Mouse (Mus musculus): ENCODE data around the gene Kpna3.
"Not testable (repeated sequence)": the region's sequence is repeated elsewhere in the genome, so short reads cannot be mapped to it uniquely, and the experiment has no call there.

Gene Kpna3

DNA sequence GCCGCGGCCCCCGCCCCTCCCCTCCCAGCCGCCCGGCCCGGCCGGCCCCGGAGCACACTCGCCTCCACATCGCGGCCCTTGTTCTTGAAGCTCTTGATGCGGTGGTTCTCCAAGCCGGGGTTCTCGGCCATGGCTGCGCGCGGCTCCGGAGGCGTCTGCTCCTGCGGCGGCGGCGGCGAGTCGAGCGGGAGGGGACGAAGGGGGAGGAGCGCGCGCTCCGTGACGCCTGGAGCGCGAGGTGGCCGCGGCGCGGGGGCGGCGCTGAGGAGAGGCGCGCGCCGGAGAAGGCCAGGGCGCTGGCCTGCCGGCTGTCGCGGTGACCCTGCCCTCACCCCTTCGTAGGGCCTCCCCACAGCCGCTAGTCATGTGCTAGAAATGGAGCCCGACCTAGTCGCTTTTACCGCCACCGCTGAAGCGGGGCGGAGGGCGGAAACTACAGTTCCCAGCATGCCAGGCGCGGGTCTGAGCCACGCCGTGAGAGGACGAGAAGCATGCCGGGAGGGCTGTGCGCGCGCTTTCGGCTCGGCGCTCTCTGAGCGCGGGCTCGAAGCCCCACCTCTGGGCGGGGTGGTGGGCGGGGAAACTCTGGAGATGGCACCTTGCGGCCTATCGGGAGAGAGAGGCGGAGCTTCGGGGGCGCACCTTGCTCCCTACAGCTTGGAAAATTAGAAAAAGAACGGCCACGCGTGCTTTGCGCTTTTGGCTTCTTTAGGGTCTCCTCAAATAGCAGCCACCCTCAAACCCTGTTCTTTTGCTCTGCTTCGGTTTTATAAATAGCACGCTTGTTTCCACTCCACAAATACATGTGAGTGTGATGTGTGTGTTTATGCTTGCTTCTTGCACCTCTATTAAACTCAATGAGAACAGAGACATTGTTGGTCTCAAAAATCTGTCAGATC lies at the start of gene Kpna3:
Gene Kpna3, minus strand, starts transcription at position 214 of the 899 bp plus-strand sequence.
- peak; percentile 94 to 95 for DNase-seq

DNA sequence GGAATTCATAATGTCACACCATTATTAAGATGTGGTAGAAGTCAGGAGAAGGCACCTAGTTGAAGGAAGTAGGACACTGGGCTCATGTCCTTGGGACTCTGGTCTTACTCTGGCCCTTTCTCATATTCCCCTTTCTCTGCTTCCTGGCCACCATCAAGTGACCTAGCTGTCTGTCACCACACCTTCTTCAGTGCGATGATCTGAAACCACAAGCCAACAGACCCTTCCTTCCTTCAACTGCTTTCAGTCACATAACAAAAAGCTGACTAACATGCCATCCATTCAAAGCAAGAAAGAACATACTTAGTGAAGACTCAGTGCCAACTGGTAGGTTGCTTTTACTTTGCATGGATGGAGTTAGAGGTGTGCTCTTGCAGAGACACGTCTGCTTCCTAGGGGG lies 20.7 kb upstream of the Kpna3 start:
- no peak for DNase-seq

DNA sequence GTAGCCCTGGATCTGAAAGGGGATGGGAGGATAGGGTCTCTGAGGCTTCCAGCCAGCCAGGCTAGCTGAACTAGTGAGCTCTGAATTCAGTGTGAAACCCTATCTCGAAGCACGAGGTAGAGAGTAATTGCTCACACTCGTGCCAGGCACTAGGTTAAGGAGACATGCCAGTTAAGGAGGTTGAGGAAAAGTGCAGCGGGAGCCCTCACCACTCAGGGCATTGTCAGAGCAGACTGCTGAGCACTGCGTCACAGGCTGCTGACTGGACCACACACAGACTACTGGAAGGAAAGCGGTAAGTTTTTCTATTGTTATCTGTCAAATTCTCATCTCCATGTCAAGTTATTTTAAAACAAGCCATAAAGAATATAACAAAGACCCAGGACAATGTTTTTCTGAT lies 17.8 kb upstream of the Kpna3 start:
- no peak for DNase-seq

DNA sequence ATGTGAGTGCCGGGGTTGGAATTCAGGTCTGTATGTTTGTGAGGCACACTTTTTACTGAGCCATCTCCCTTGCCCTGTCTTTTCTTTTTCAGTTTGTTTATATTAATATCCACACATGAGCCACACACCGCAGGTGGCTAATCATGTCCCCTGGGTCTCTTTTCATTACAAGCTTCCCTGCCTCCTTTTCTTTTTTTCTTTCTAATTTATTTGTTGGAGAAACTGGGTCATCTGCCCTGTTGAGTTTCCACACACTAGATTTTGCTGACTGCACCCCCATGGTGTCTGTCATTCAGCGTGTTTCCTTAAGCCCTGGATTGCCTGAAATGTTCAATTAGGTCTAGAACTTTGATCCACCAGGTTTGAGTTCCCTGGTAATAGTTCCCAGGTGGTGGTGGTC lies 15.9 kb upstream of the Kpna3 start:
- DNase-seq, result no peak

DNA sequence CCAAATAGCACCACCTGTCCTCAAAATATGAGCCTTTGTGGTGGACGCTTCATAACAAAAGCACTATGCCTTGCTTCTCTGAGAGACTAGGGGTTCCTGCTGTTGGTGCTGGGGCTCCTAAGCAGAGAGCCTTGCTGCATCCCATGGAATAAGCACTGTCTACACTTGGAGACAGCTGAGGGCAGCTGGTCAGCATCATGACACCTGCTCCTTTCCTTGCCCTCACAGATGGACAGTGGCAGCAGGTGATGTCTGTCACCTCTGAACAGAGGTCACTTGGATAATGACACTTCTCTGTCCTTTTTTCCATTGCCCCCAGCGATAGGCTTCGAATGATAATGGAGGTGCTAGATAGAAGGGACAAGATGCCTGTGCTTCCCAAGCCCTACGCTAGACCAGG lies 13.4 kb upstream of the Kpna3 start:
- DNase-seq, result no peak

DNA sequence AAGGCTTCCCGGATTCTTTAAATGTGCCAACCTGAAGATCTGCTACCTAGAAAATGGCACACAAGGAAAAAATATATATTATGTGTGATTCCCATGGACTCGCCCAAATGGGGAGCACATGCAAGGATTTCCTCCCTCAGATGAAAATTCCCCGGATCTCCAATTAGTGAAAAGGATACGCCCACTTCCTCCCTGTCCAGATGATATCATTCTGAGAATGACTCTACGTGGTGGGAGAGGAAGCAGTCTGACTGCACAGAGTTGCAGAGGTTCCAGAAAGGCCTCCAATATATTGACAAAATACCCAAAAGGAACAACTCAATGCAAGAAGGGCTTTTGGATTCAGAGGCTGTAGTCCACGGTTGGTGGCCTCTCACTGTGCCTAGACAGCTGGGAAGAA lies 12.8 kb upstream of the Kpna3 start:
- DNase-seq, result no peak

DNA sequence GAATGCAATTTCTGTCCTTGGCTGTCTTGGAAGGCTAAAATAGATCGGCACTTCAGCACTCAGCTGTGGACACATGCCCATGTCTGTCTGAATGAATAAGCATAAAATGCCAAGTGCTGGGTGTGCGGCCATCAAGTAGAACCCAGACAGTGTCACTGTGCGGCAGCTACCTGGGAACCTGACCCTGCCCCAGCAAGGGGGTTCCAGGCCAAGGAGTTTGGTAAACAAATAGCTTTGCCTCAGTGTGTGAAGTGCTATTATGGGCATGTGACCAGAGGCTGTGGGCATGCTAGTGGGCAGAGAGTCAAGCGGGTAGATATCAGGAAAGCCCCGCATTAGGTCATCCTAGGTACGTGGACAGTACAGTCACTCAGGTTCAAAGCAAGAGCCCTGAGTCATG lies 8.1 kb upstream of the Kpna3 start:
- DNase-seq, result no peak

DNA sequence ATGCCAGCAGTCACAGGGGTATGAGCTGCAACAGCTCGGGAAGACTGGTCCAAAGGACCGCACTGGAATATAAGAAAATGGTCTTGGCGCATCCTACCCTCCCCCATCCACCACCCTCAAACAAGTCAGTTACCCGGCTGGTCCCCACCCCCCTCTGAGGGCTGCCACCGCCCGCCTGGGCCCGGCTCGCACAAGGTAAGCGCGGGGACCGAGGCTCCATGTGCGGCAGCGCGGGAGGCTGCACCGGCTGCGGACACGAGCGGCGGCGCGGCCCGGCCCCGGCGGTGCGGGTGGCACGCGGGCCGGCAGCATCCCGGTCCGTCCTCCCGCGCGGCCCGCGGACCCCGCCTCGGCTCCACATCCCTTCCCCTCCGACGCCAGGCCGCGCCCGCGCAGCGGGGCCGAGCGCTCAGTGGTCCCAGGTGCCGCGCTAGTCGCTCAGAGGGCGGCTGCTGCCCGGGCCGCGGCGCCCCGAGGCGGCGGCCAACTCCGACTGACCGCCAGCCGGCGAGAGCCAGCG lies 473 bp downstream of the Kpna3 start:
- DNase-seq, result peak in 1 of 2 experiments; percentile 54

DNA sequence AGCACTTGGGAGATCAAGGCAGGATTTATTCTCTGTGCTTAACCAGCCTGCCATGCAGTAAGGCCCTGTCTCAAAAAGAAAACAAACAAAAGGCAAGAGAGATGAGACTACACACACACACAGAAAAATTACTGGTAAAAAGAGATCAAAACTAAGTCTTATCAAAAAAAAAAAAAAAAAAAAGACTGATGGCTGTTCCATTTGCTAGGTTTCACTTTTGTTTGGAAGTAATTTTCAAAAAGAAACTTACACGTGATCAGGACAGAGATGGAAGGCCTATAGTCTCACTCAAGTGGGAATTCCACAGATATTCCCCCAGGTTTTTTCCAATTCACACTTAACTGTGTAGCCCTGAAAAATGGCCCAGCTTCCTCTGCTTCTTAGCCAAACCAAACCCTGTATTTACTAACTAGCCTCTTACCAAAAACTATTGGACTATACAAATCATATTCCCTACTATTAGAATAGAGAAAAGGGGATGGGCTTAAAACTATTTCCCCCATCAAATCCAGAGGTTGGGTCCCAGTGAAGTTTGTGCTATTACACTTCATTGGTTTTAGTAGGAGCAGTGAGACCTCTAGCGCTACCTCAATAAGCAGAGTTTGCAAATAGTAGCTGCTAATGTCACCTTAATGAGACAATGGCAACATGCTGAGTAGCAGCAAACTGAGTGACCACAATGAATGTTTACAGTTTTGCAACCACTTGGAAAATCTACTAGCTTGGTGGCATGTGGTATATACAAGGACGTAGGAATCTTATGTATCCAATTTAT lies 1.3 kb downstream of the Kpna3 start:
- no peak for DNase-seq

DNA sequence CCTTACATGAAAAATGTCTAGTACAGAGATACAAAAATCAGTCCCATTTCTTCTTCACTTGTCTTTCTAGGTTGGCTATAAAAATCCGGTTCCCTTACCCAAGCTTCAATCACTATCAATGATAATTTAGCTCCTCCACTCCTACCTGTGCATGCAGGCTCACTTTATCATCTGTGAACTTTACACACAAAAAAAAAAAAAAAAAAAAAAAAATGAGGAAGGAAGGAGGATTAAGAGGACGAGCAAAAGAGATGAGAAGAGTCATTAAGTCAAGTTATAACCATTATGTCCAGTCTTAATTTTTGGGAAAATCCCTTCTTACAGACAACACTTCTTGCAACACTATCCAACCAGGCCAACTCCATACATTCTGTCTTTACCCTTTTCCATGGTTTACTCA lies 2.8 kb downstream of the Kpna3 start:
- DNase-seq, result no peak

DNA sequence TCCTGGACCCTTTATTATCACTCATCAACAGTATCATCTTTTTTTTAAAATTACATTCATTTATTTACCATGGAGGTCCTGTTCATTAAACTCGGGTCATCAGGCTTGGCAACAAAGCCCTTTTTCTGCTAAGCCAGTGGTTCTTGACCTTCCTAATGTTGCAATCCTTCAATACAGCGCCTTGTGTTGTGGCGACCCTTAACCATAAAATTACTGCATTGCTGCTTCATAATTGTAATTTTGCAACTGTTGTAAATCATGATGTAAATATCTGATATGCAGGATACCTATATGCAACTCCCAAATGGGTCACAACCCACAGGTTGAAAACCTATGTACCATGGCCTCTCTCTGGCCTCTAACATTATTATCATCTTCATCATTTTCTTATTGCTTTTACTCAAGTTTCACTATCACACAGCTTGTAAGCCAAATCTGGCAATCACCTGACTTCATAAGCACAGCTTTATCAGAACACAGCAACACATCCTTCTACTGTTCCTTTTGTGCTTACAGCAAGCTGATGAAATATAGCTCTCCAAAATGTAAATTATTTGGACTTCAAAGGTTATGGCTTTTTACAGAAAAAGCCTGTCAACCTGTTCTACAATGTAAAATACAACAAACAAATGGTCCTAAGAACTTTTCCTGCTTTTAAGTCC lies 11.4 kb downstream of the Kpna3 start:
- no peak for DNase-seq

DNA sequence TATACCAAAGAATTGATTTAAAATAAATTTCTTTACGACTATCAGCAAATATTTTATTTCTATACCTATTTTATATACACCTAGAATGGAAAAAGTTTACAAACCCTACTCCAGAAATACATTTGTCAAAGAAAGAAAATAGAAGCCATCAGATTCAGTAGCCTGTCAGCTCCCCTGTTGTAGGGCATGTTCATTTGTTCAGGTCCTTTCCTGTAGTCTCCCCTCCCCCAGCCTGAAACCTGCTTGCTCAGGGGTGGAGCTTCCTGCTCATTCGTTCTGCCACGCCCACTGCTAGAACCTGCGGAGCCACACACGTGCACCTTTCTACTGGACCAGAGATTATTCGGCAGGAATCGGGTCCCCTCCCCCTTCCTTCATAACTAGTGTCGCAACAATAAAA lies 12.6 kb downstream of the Kpna3 start:
- not testable (repeated sequence) for DNase-seq

DNA sequence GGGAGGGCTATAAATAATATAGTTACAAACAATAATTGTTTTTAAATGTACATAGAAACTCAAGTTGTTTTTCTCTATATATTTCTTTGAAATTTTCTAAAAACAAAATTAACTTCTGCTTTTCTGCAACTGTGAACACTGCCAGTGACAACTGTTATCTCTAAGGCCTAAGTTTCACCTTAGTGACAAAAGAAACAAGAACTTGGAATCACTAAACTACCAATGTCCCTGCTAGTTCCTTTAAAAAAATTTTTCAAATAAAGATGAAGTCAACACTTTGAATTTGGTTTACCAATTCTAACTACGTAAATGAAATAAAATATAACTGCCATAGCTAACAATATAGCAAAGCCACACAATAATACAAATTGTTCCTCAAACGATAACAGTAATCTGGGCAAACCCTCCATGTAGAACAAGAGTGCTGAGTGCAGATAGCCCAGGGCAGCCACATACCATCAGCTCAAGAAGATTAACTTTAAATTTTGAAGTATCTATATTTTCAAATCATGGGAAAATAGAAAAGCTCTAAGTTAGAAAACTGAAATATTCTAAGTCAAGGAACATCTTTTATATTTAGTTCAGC lies 14.5 kb downstream of the Kpna3 start:
- no peak for DNase-seq

DNA sequence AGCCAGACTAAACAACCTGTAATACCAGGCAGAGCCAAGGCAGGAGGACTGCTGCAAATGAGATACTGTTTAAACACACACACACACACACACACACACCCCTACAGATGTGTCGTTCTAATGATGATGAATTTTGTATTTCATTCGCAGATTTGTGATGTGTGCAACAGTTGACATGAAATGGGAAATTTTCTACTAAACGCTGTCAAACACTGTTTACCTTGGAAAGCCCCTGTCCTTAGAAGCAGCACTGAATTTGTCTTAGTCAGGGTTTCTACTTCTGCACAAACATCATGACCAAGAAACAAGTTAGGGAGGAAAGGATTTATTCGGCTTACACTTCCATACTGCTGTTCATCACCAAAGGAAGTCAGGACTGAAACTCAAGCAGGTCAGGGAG lies 24.0 kb downstream of the Kpna3 start:
- no peak for DNase-seq

DNA sequence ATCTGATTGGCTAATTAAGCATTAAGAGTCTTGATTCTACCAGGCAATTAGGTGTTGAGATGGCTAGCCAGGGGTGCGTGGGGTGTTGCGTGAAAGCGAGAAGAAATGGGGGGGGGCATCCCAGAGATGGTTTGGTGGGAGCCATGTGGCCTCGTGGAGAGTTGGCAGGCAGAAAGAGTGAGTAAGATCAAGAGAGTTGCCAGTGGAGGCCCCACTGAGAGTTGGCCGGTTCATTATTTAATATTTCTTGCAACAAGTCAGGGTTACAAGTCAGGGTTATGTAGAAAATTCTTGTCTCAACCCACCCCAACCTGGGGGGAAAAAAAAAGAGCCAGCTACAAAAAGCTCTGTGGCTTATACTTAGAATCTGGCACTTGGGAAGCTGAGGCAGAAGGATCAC lies 24.4 kb downstream of the Kpna3 start:
- no peak for DNase-seq

DNA sequence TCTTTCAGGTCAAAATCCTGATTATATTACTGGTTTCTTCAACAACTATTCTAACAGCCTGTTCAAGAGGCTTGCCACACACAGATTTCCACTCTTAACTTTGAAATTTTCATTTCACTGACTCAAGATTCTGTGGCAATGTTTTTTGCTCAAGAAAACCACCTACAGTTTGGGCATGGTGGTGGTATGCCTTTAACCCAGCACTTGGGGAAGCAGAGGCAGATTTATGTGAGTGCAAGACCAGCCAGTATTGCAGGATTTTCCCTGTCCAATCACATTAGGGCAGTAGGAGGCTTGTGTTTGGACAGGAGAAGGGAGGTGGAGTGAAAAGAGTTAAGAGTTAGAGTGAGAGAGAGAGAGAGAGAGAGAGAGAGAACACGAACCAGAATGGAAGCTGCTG lies 24.9 kb downstream of the Kpna3 start:
- DNase-seq, result no peak

DNA sequence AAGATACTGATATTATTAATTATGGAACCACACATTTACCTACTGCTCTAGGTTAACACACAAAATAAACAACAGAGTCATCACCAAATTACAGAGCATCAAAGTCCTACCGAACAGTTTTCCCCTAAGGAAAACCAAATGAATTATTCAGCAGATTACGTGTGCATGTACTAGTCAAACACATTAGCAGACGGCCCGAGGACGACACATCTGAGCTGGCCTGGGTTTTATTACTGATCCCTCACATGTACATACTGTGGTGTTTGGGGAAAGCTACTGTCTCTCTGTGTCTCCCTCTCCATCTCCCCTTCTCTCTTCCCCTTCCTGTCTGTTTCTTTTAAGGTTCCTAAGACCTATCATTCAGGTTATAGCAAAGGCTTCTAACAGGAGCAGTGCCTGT lies 25.5 kb downstream of the Kpna3 start:
- no peak for DNase-seq

DNA sequence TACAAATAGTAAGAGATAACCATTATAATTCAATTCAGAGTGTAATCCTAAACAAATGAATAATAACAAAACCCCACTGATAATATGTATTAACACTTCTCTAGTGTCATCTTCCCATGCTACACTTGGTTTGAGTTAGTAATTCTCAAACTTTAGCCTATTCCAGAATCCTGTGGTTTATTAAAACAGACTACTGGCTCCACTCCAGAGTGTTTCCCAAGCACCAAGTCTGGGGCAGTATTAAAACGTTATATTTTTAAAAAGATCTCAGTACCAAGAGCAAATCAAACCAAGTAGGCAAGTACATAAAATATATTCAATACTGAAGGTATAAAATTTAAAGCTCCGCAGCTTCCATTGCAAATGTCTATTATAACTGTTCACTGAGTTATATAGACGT lies 26.0 kb downstream of the Kpna3 start:
- no peak for DNase-seq

DNA sequence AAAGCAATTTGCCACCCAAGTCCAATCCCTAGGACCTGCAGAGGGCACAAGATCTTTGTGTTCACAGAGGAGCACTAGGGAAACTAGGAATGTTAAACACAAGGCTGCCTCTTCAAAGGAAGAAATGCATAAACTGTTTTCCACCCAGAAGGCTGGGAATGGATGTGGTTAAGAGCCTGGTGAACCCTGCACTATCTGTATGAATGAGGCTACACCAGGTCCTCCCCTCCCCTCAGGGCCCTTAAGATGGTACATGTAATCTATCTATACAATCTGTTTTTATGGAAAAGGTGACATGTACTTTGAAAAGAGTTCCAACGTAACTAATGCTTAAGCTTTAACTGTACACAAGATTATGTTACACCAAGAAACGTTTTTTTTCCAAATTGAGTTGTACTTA lies 29.7 kb downstream of the Kpna3 start:
- no peak for DNase-seq

DNA sequence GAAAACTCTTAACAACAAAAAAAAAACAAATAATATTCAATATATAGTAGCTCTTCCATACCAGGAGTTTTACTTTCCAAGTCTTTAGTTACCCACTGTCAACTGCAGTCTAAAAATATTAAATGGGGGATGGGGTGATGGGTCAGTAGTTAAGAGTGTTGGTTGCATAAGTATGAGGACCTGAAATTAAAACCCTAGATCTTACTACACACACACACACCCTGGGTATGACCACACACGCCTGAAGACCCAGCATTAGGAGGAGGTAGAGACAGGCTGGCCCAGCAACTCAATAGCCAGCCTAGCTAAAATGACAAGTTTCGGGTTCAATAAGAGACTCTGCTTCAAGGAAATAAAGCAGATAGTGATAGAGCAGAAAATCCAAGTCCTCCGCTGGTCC lies 32.6 kb downstream of the Kpna3 start:
- no peak for DNase-seq

DNA sequence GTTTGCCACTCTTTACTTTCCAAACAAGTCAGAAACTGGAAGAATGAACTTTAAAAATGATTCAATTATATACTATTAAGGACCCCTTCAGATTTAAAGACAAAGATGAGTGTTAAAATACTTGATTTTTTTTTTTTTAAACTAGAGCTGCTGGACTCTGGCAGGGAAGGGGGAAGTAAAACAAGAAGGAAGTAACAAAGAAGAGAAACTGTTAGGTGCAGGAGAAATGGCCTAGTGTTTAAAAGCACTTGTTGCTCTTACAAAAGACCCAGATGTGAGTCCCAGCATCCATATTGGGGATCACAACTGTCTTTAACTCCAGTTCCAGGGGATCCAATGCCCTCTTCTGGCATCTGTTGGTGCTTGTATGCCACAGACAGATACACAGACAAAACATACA lies 33.9 kb downstream of the Kpna3 start:
- DNase-seq, result no peak

DNA sequence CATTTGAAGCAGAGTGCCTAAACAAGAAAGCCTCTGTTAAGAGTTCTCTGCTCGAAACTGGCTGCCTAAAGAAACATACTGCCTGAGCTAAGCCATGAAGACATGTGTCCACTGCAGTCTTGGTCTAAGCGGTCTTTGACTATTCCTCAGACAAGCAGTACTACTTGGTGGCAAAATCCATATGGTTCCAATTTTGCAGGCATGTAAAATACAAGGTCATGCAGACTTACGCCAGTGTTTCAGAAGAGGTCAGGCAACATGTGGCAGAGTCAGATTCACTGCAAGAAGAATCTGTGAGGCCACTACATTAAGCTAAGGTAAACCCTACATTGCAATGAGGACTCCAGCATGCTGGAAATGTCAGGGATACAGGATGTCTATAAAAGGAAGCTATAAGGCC lies 34.7 kb downstream of the Kpna3 start:
- DNase-seq, result no peak

DNA sequence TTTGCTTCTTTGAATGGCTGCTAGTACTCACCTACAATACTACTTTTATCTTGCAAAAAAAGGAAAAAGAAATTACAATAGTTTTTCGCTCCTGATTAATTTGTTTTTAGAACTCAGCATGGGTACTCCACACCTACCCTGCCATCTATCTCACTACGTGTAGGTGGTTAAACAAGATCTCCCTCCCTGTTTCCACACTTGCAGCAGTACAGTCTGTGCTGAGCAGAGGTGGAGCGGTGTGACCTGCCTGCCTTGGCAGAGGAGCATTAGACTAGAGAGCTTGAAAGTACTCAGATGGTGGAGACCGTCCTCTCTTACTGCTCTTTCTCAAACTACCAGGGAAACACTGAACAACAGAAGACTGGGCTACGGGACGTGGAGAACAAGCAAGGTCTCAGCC lies 44.9 kb downstream of the Kpna3 start:
- no peak for DNase-seq
